Comparison of ENCODE assay signal across 25 mouse cellular contexts in genomic region chr11:91856473-91856872, GRCm38 (mm10).
A peak's percentile ranks its signal among the peaks of the same experiment; 100 is the strongest.
DNase-seq lines count a peak whose midpoint lies in the region; ATAC-seq and TF ChIP-seq lines count a peak whose summit lies in the region.
"Had no signal": no experiment of that assay in that cellular context is flagged by ENCODE, and none has a peak within 500 bp of the region (broad histone marks: within the 10 kb centered on the region; RNA-seq: fewer than 3 reads in every experiment).

No protein-coding gene starts in this region.

- H3K36me3 ChIP-seq in kidney, postnatal 0 days (ENCODE audit: insufficient read depth, low read length): no peaks in the 10 kb centered on the region
- H3K36me3 ChIP-seq in forebrain, embryonic 12.5 days (replicated peaks): no peaks in the 10 kb centered on the region
- no peaks in the 10 kb centered on the region for H3K36me3 ChIP-seq in stomach, postnatal 0 days (ENCODE audit: control insufficient read depth, insufficient read depth, low read length)
- H3K36me3 ChIP-seq: forebrain, embryonic 15.5 days; G1E; heart, embryonic 15.5 days; hindbrain, embryonic 15.5 days; intestine, embryonic 15.5 days; midbrain, embryonic 10.5 days had no signal

- WGBS in kidney, postnatal 0 days: 22% methylated on average over 3 of the region's 3 CpGs
- 61% methylated on average over 3 of the region's 3 CpGs for WGBS in forebrain, embryonic 12.5 days
- 70% methylated on average over 3 of the region's 3 CpGs for WGBS in stomach, postnatal 0 days

- no peak for TF ChIP-seq EP300 in stomach, postnatal 0 days (optimal IDR thresholded peaks at IDR 0.05)

- TF ChIP-seq CTCF in kidney, postnatal 0 days (IDR thresholded peaks at IDR 0.05; ENCODE audit: low read depth): no peak
- TF ChIP-seq CTCF in embryonic fibroblast, embryonic 13.5 days (IDR thresholded peaks at IDR 0.05; ENCODE audit: borderline replicate concordance, insufficient read depth, low read length): no peak
- TF ChIP-seq CTCF in stomach, postnatal 0 days (IDR thresholded peaks at IDR 0.05; ENCODE audit: low read depth): no peak

- H3K9me3 ChIP-seq in kidney, postnatal 0 days (replicated peaks; ENCODE audit: low read length): no peaks in the 10 kb centered on the region
- no peaks in the 10 kb centered on the region for H3K9me3 ChIP-seq in forebrain, embryonic 12.5 days
- no peaks in the 10 kb centered on the region for H3K9me3 ChIP-seq in stomach, postnatal 0 days (ENCODE audit: control insufficient read depth, low read length)
- H3K9me3 ChIP-seq: forebrain, embryonic 15.5 days; G1E; heart, embryonic 15.5 days; hindbrain, embryonic 15.5 days; intestine, embryonic 15.5 days; midbrain, embryonic 10.5 days had no signal

- H3K27me3 ChIP-seq in kidney, postnatal 0 days (ENCODE audit: insufficient read depth, low read length): no peaks in the 10 kb centered on the region
- H3K27me3 ChIP-seq in forebrain, embryonic 12.5 days: no peaks in the 10 kb centered on the region
- H3K27me3 ChIP-seq in stomach, postnatal 0 days (ENCODE audit: control insufficient read depth, insufficient read depth, low read length): no peaks in the 10 kb centered on the region
- H3K27me3 ChIP-seq: CH12.LX; forebrain, embryonic 15.5 days; heart, embryonic 15.5 days; hindbrain, embryonic 15.5 days; intestine, embryonic 15.5 days had no signal

- no peak overlapping the region for H3K27ac ChIP-seq in kidney, postnatal 0 days
- H3K27ac ChIP-seq in embryonic fibroblast, embryonic 13.5 days (ENCODE audit: insufficient read depth, low read length): peak overlapping the region; percentile 80; the same call in 1 of the 2 replicates
- H3K27ac ChIP-seq in forebrain, embryonic 12.5 days: no peak overlapping the region
- H3K27ac ChIP-seq in stomach, postnatal 0 days (replicated peaks): no peak overlapping the region
- H3K27ac ChIP-seq: forebrain, embryonic 15.5 days; heart, embryonic 15.5 days; hindbrain, embryonic 15.5 days; intestine, embryonic 15.5 days; macrophage; midbrain, embryonic 10.5 days had no signal

- H3K9ac ChIP-seq in kidney, postnatal 0 days (ENCODE audit: low read depth, low read length): no peak overlapping the region
- no peak overlapping the region for H3K9ac ChIP-seq in forebrain, embryonic 12.5 days
- H3K9ac ChIP-seq in stomach, postnatal 0 days (ENCODE audit: low read length): no peak overlapping the region
- H3K9ac ChIP-seq: forebrain, embryonic 15.5 days; heart, embryonic 15.5 days; hindbrain, embryonic 15.5 days; intestine, embryonic 15.5 days had no signal

- no peak overlapping the region for H3K4me3 ChIP-seq in kidney, postnatal 0 days (replicated peaks; ENCODE audit: low read depth, low read length)
- H3K4me3 ChIP-seq in embryonic fibroblast, embryonic 13.5 days (ENCODE audit: insufficient read depth, low read length): no peak overlapping the region
- no peak overlapping the region for H3K4me3 ChIP-seq in forebrain, embryonic 12.5 days (replicated peaks)
- no peak overlapping the region for H3K4me3 ChIP-seq in stomach, postnatal 0 days (ENCODE audit: low read depth, low read length)
- H3K4me3 ChIP-seq: forebrain, embryonic 15.5 days; heart, embryonic 15.5 days; hindbrain, embryonic 15.5 days; intestine, embryonic 15.5 days; midbrain, embryonic 10.5 days had no signal

- H3K4me1 ChIP-seq in kidney, postnatal 0 days (replicated peaks; ENCODE audit: insufficient read depth, low read length): no peaks in the 10 kb centered on the region
- no peaks in the 10 kb centered on the region; the same call in 1 of the 2 replicates for H3K4me1 ChIP-seq in embryonic fibroblast, embryonic 13.5 days (ENCODE audit: control insufficient read depth, insufficient read depth, low read length)
- H3K4me1 ChIP-seq in forebrain, embryonic 12.5 days: no peaks in the 10 kb centered on the region
- H3K4me1 ChIP-seq in stomach, postnatal 0 days (replicated peaks; ENCODE audit: control insufficient read depth, insufficient read depth): no peaks in the 10 kb centered on the region
- H3K4me1 ChIP-seq: forebrain, embryonic 15.5 days; heart, embryonic 15.5 days; hindbrain, embryonic 15.5 days; intestine, embryonic 15.5 days; midbrain, embryonic 10.5 days had no signal

- no peak for TF ChIP-seq POLR2A in embryonic fibroblast, embryonic 13.5 days (IDR thresholded peaks at IDR 0.05; ENCODE audit: low read depth, low read length)

- no peak overlapping the region for H3K4me2 ChIP-seq in kidney, postnatal 0 days (ENCODE audit: low read length)
- H3K4me2 ChIP-seq in forebrain, embryonic 12.5 days: no peak overlapping the region
- no peak overlapping the region for H3K4me2 ChIP-seq in stomach, postnatal 0 days (replicated peaks; ENCODE audit: low read depth)
- H3K4me2 ChIP-seq: forebrain, embryonic 15.5 days; heart, embryonic 15.5 days; hindbrain, embryonic 15.5 days; intestine, embryonic 15.5 days had no signal

- no peak for ATAC-seq in kidney, postnatal 0 days (replicated peaks; ENCODE audit: low FRiP score, low read depth)
- no peak for ATAC-seq in forebrain, embryonic 12.5 days (ENCODE audit: low FRiP score)
- no peak for ATAC-seq in stomach, postnatal 0 days (ENCODE audit: low FRiP score, low TSS enrichment)
- ATAC-seq: forebrain, embryonic 15.5 days; intestine, embryonic 15.5 days had no signal

- peak; percentile 6 for DNase-seq in adrenal gland, adult 2 months
- DNase-seq in adrenal gland, postnatal 25 days: no peak
- peak; percentile 2 for DNase-seq in kidney, postnatal 0 days (ENCODE audit: low spot score)
- DNase-seq in kidney, postnatal 25 days: no peak
- DNase-seq in Muller cell, postnatal 12 days (ENCODE audit: inconsistent ontology term): peak; percentile 95
- DNase-seq in stomach, postnatal 0 days (ENCODE audit: low spot score): no peak
- DNase-seq: adrenal gland, postnatal 36 days; cerebellum, adult 9-10 months; gastrocnemius, postnatal 25 days; heart, postnatal 4 days; kidney, adult 8-10 months; kidney, postnatal 14 days; layer of hippocampus, postnatal 36 days; right cerebral cortex, postnatal 25 days; thymus, postnatal 36 days had no signal

Comparison
In these comparisons a context has a peak if more than half of its experiments do, and no peak if none do; other contexts are left out.
1. DNase-seq: peak in adrenal gland, adult 2 months (single experiment), kidney, postnatal 0 days (single experiment) and Muller cell, postnatal 12 days (single experiment); none in adrenal gland, postnatal 25 days (single experiment), kidney, postnatal 25 days (0 of 2) and stomach, postnatal 0 days (single experiment).